Mouse (Mus musculus) heart, adult 18-20 months (tissue): ENCODE data around the gene Zfc3h1. TPM values are rescaled to one million over a fixed set of nuclear protein-coding genes. Genes with fewer than 3 reads are reported as not detected.

Source experiments
- DNase-seq, 2 experiments: peaks; one replicate each; pipeline ENCODE4 v3.0.0; 2021 to 2022; ENCODE audit warnings: mixed read lengths in 1 of 2
- long read RNA-seq, 2 experiments: library from polyadenylated mRNA; stranded (forward); transcript quantifications; one replicate each; pipeline ENCODE4 v2.0.0; 2021
- total RNA-seq, 2 experiments: library from RNA; stranded (reverse); gene quantifications; 2 replicates each; pipeline ENCODE4 v1.2.3; 2021

Gene Zfc3h1
- 10 to 100 TPM; 10.7 to 12.8 TPM for total RNA-seq
- long read RNA-seq, experiment 1, full-length matches to known transcripts: 1 of 3 reads
- long read RNA-seq, experiment 1, partial matches to known transcripts: 1 of 3 reads
- long read RNA-seq, experiment 1, other reads (novel, unspliced or antisense): 1 of 3 reads
- long read RNA-seq, experiment 2: 0 reads

GRCm38 (mm10) chr10:115384221-115385017, at the start of gene Zfc3h1, which contains the start of gene Thap2:
TSS of gene Zfc3h1 (plus strand) at chr10:115384959.
TSS of gene Thap2 (minus strand) at chr10:115384443.
- peak; percentile 98 to 99 for DNase-seq

DNA sequence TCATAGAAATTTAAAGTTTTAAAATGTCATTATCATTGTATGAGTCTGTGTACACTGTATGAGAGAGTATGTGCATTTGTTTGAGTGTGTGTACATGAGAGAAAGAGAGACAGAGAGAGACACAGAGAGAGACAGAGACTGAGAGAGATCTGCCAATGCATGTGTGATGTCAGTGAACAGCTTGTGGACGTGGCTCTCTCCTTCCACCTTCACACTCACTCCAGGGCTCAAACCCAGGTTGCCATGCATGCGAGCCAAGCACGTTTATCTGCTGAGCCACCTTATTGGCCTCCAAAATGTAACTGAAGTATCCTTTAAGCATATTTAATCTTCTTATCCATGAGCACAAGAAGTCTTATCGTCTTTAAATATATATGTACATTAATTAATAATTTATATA, 47.9 kb upstream of the Zfc3h1 start:
- no peak for DNase-seq

- no peak for DNase-seq
Observed at GRCm38 (mm10) chr10:115339820-115340328, 44.9 kb upstream of the Zfc3h1 start.

DNA sequence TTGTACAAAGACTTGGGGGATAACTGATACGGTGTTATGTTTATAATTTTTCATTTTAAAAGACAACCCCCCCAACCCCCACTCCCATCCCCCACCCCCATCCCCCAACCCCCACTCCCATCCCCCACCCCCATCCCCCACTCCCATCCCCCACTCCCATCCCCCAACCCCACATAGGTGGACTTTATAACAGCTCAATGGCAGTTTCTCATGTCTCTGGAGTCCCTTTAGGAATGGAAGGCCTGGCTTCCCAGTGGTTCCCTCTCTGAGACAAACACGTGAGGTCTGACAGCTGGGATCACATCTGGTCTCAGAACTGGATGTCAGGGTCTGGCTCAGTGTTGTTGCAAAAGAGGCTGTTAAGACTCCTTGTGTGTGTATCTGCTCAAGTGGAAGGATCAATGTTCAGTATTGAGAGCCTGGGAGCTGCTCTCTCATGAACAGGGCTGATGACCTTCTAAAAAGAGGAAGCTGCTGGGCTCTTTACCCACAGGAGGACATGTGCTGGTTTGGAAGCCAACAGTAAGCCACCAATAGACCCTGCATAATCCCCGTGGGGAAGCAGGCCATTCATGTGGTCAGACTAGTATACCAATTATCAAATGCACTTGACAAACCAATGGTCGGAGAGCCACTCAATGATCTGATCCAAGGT, 41.9 kb upstream of the Zfc3h1 start:
- no peak for DNase-seq

- no peak for DNase-seq
Observed at GRCm38 (mm10) chr10:115346444-115346843, 38.3 kb upstream of the Zfc3h1 start.

DNA sequence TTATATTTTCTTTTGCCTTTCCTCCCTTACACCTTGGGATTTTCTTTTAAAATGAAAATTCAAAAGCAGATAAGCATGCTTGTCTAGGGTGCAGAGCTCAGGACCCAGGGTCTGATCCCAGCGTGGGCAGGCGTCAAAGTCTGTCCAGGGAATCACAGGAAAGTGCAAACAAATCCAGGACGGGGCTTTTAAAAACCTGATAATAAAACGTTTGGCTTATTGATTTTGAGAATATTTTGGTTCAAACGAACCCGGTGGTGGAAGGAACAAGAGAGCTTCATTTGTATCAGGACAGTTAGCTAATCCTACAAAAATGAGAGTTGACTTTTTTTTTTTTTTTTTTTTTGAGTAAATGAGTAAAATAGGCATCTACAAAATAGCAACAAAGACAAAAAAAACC, 36.6 kb upstream of the Zfc3h1 start:
- DNase-seq: no peak

DNA sequence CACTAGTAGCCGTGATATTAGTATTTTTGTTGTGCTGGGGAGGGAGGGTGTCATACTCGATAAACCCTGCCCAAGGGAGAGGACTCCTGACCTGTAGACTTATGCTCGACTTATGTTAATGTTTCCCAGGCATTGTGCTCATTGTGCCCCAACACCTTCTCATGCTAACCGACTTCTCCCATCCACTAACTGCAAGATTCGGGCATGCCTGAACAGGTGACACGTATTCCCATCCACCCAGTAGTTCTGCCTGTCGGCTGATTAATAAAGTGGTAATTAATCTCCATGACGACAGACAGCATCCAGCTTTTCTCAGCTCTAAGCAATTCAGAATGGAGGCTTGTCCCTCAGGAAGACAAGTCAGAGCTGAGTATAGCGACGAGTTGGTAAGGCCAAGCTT, 35.7 kb upstream of the Zfc3h1 start:
- DNase-seq: no peak

GRCm38 (mm10) chr10:115349509-115349908, 35.2 kb upstream of the Zfc3h1 start:
- DNase-seq: no peak

DNA sequence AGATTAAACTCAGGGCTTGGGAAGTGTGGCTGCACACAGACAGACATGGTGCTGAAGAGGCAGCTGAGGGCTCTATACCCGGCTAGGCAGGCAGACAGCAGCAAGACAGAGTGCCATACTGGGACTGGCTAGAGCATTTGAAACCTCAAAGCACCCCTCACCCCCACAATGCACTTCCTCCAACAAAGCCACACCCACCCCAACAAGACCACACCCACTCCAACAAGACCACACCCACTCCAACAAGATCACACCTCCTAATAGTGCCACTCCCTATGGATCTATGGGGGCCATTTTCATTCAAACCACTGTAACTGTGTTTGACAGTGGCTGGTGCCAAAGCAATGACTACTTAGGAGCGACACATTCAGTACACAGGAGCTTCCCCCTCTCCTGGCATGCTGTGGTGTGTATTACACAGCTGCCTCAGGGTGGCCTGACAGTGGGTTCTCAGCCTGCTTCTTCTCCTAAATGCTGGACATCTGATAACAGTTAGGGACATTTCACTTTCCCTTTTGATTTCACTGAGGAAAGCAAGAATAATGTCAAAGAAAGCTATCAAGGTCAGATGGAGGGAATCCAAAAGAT, 33.9 kb upstream of the Zfc3h1 start:
- DNase-seq: no peak

DNA sequence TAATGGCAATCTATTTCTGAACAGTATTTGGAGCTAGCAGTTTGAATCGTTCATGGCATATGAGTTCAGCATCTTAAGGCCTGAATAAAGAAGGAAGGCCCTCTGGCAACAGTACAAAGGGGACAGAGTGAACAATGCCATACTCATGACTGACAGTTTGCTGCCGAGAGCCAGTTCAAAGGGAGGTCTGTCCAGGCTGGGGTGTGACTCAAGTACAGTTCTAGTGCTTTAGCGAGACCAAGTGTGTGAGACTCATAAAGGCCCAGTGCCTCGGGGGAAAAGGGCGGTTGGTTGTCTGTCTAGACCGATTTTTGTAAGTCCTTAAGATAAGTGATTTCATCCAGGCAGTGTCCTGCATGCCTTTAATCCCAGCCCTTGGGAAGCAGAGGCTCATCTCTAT, 30.2 kb upstream of the Zfc3h1 start:
- no peak for DNase-seq

- no peak for DNase-seq
Observed at GRCm38 (mm10) chr10:115355016-115355415, 29.7 kb upstream of the Zfc3h1 start.

DNA sequence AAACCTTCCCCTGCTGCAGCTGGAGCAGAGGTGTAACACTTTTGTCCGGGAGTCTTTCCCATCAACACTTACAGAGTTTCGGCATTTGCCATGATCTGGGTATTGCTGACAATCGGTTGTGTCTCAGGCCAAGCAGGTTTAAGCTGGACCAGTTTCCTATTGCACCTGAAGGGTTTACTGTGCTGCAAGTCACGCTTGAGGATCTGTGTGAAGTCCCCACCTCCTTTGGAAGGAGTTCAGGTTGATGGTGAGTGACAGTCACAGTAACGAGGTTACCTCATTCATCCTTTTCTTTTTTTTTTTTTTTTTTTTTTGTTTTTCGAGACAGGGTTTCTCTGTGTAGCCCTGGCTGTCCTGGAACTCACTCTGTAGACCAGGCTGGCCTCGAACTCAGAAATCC, 28.7 kb upstream of the Zfc3h1 start:
- no peak for DNase-seq

GRCm38 (mm10) chr10:115358216-115358919, 26.4 kb upstream of the Zfc3h1 start:
- DNase-seq: no peak

DNA sequence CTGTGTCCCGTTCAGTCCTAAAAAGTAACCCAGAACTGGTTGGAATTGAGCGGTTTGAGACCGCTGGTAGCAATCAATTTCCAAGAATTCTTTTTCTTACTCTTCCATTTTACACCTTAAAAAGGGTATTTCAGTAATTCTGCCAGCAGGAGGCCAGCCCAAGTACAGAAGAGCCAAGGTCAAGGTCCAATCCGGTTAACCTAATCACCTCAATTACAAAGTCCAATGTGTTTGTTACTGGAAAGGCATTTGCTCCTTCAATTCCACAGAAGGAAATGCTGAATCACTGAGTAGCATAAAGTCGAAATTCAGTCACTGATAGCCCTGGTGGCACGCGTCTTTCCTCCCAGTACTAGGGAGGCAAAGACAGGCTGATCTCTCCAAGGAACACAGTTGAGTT, 25.7 kb upstream of the Zfc3h1 start:
- no peak for DNase-seq

- DNase-seq: peak; percentile 97 to 99
Observed at GRCm38 (mm10) chr10:115361840-115362622, 22.7 kb upstream of the Zfc3h1 start, which contains the start of gene Tmem19. TSS of gene Tmem19 (minus strand) at chr10:115362501.

- no peak for DNase-seq
Observed at GRCm38 (mm10) chr10:115362623-115362964, 22.2 kb upstream of the Zfc3h1 start.

DNA sequence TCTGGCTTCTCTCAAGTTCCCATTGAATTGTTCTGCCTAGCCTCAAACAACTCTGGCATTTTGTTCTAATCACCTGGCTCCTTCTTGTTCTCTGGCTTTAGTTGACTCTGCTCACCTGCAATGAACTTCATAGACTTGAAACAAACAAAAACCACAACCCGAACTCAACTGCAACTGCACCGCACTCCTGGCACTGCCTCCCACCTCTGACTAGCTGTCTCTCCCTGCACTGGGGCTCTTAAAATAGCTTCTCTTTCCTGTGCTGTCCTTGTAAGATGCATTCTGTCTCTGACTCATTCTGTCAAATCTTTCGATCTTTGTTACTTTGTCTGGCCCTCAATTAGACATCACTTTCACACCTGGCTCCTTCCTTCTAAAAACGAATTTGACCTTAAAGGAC, 21.6 kb upstream of the Zfc3h1 start:
- no peak for DNase-seq

- no peak for DNase-seq
Observed at GRCm38 (mm10) chr10:115381506-115382084, 3.2 kb upstream of the Zfc3h1 start.

DNA sequence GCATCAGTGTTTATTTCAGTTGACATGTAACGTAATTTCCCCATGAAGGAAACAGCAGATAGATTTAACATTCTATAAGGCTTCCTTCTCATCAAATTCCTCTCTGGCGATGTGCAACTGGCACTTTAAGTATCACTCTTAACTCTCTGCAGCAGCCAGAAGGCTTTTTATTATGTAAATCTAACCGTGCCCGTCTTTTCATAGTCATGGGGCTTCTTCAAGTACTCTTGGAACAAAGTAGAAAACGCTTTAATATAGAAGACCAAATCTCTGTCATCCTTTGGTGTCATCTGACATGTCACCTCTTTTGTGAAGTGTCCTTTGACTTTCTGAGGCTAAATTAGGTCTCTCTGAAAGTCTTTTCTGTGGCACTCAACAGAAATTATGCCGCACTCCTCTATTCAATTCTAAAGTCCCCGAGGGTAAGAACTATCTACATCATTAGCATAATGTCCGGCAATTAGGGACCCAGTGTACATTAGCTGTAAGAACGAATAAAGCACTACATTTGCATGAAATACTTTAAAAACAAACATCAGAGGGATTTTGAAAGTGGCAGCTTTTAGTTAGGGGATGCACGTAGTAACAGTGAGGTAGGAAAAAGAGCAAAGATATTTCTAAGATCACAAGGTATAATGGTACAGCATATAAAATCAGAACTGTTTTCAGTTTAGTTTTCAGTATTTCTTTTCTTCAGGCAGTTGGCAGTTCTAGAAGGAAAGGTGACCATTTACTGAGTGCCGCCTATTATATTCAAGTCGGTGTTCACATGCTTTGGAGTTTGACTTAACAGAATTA, 1.7 kb upstream of the Zfc3h1 start:
- no peak for DNase-seq

DNA sequence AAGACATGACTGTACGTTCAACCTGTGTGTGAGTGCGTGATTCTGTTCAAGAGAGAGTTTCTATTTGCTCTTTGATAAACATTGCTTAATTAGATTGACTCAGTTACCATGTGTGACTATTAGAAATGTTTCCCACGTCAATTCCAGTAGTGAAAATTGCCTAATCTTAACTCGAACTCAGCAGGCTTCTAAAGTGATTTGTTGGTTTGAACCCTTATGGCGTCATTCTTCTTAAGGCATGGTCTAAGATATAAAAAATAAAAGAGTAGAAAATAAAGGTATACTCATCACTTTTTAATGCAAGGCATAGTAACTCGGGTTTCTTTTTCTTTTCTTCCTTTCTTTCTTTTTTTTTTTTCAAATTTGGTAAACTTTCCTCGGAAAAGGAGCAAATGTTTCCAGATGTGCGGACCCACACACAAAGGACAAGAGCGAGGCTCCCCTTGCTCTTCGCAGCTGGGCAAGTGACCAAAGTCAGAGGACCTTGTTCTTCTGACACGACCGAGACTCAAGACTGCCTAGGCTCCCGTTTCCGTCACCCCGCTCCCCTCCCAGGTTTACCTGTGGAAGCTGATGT, 1.0 kb upstream of the Zfc3h1 start:
- no peak for DNase-seq
